Mouse (Mus musculus): ENCODE measurements at regions not wholly inside any gene's neighbourhood (a gene's known extent, or its start where the extent isn't known, plus 50 kb on each side); places are given as distances from the start of the nearest gene placed in this dataset.
A peak's percentile ranks its signal among the peaks of the same experiment; 100 is the strongest.
"Not testable (repeated sequence)": the region's sequence is repeated elsewhere in the genome, so short reads cannot be mapped to it uniquely, and the experiment has no call there.

- no peak overlapping the region for H3K27ac ChIP-seq (replicated peaks; ENCODE audit: low read depth, low read length)
- no peaks in the 10 kb centered on the region for H3K36me3 ChIP-seq (ENCODE audit: control insufficient read depth, insufficient read depth, low read length)
- 63% methylated on average over 3 of the region's 3 CpGs for WGBS
- H3K27me3 ChIP-seq (replicated peaks; ENCODE audit: control insufficient read depth, insufficient read depth, low read length) = no peaks in the 10 kb centered on the region
- ATAC-seq (ENCODE audit: low read depth) (no peak), DNase-seq (ENCODE audit: low spot score) (no peak)
- no peak overlapping the region for H3K9ac ChIP-seq (ENCODE audit: low read depth, low read length)
- H3K4me3 ChIP-seq (ENCODE audit: low read depth, low read length) = no peak overlapping the region
- H3K9me3 ChIP-seq (ENCODE audit: control insufficient read depth, low read length) = no peaks in the 10 kb centered on the region
- no peaks in the 10 kb centered on the region for H3K4me1 ChIP-seq (ENCODE audit: control insufficient read depth, insufficient read depth, low read length)
- no peak overlapping the region for H3K4me2 ChIP-seq (ENCODE audit: low read depth, low read length)
Measured at GRCm38 (mm10) chr4:23607348-23607747, 888.9 kb upstream of the Mms22l start.

GRCm38 (mm10) chr4:23621208-23621607 is 875.0 kb upstream of the Mms22l start:
- Histone ChIP-seq H3K9ac (ENCODE audit: low read depth, low read length) (no peak overlapping the region), H3K36me3 (ENCODE audit: control insufficient read depth, insufficient read depth, low read length) (no peaks in the 10 kb centered on the region), H3K9me3 (ENCODE audit: control insufficient read depth, low read length) (no peaks in the 10 kb centered on the region), H3K27ac (replicated peaks; ENCODE audit: low read depth, low read length) (no peak overlapping the region), H3K4me3 (ENCODE audit: low read depth, low read length) (no peak overlapping the region), H3K4me2 (ENCODE audit: low read depth, low read length) (no peak overlapping the region), H3K27me3 (replicated peaks; ENCODE audit: control insufficient read depth, insufficient read depth, low read length) (no peaks in the 10 kb centered on the region), H3K4me1 (ENCODE audit: control insufficient read depth, insufficient read depth, low read length) (no peaks in the 10 kb centered on the region)
- ATAC-seq (ENCODE audit: low read depth) (no peak), DNase-seq (ENCODE audit: low spot score) (no peak)

- Histone ChIP-seq H3K27ac (replicated peaks; ENCODE audit: low read depth, low read length) (no peak overlapping the region), H3K9me3 (ENCODE audit: control insufficient read depth, low read length) (no peaks in the 10 kb centered on the region), H3K27me3 (replicated peaks; ENCODE audit: control insufficient read depth, insufficient read depth, low read length) (no peaks in the 10 kb centered on the region), H3K4me3 (ENCODE audit: low read depth, low read length) (no peak overlapping the region), H3K9ac (ENCODE audit: low read depth, low read length) (no peak overlapping the region), H3K4me2 (ENCODE audit: low read depth, low read length) (no peak overlapping the region), H3K4me1 (ENCODE audit: control insufficient read depth, insufficient read depth, low read length) (no peaks in the 10 kb centered on the region), H3K36me3 (ENCODE audit: control insufficient read depth, insufficient read depth, low read length) (no peaks in the 10 kb centered on the region)
- no peak for DNase-seq (ENCODE audit: low spot score)
- no peak for ATAC-seq (ENCODE audit: low read depth)
Measured at GRCm38 (mm10) chr4:23622231-23622630, 874.0 kb upstream of the Mms22l start.

GRCm38 (mm10) chr4:23636231-23636928 is 859.9 kb upstream of the Mms22l start:
- H3K27ac ChIP-seq (replicated peaks; ENCODE audit: low read depth, low read length) = no peak overlapping the region
- ATAC-seq (ENCODE audit: low read depth) (no peak), DNase-seq (ENCODE audit: low spot score) (no peak)
- no peaks in the 10 kb centered on the region for H3K36me3 ChIP-seq (ENCODE audit: control insufficient read depth, insufficient read depth, low read length)
- H3K4me1 ChIP-seq (ENCODE audit: control insufficient read depth, insufficient read depth, low read length) = no peaks in the 10 kb centered on the region
- no peak overlapping the region for H3K4me3 ChIP-seq (ENCODE audit: low read depth, low read length)
- H3K4me2 ChIP-seq (ENCODE audit: low read depth, low read length) = no peak overlapping the region
- H3K9me3 ChIP-seq (ENCODE audit: control insufficient read depth, low read length) = no peaks in the 10 kb centered on the region
- H3K27me3 ChIP-seq (replicated peaks; ENCODE audit: control insufficient read depth, insufficient read depth, low read length) = no peaks in the 10 kb centered on the region
- H3K9ac ChIP-seq (ENCODE audit: low read depth, low read length) = no peak overlapping the region
- 80% methylated on average over 9 of the region's 9 CpGs for WGBS

- Histone ChIP-seq H3K9me3 (ENCODE audit: control insufficient read depth, low read length) (no peaks in the 10 kb centered on the region), H3K4me1 (ENCODE audit: control insufficient read depth, insufficient read depth, low read length) (no peaks in the 10 kb centered on the region), H3K27ac (replicated peaks; ENCODE audit: low read depth, low read length) (no peak overlapping the region), H3K27me3 (replicated peaks; ENCODE audit: control insufficient read depth, insufficient read depth, low read length) (no peaks in the 10 kb centered on the region), H3K36me3 (ENCODE audit: control insufficient read depth, insufficient read depth, low read length) (no peaks in the 10 kb centered on the region), H3K4me3 (ENCODE audit: low read depth, low read length) (no peak overlapping the region), H3K9ac (ENCODE audit: low read depth, low read length) (no peak overlapping the region), H3K4me2 (ENCODE audit: low read depth, low read length) (no peak overlapping the region)
- 71% methylated on average over 2 of the region's 2 CpGs for WGBS
- no peak for ATAC-seq (ENCODE audit: low read depth)
- DNase-seq (ENCODE audit: low spot score) = no peak
Measured at GRCm38 (mm10) chr4:23636929-23637235, 859.4 kb upstream of the Mms22l start.

GRCm38 (mm10) chr4:23656671-23657070 is 839.6 kb upstream of the Mms22l start:
- H3K36me3 ChIP-seq (ENCODE audit: control insufficient read depth, insufficient read depth, low read length) = not testable (repeated sequence)

GRCm38 (mm10) chr4:23668896-23669295 is 827.4 kb upstream of the Mms22l start:
- Histone ChIP-seq H3K4me3 (ENCODE audit: low read depth, low read length) (no peak overlapping the region), H3K4me2 (ENCODE audit: low read depth, low read length) (no peak overlapping the region), H3K9ac (ENCODE audit: low read depth, low read length) (no peak overlapping the region), H3K36me3 (ENCODE audit: control insufficient read depth, insufficient read depth, low read length) (no peaks in the 10 kb centered on the region), H3K4me1 (ENCODE audit: control insufficient read depth, insufficient read depth, low read length) (no peaks in the 10 kb centered on the region), H3K9me3 (ENCODE audit: control insufficient read depth, low read length) (no peaks in the 10 kb centered on the region), H3K27me3 (replicated peaks; ENCODE audit: control insufficient read depth, insufficient read depth, low read length) (no peaks in the 10 kb centered on the region), H3K27ac (replicated peaks; ENCODE audit: low read depth, low read length) (no peak overlapping the region)
- DNase-seq (ENCODE audit: low spot score) = peak; percentile 0
- no peak for ATAC-seq (ENCODE audit: low read depth)
- 82% methylated on average over 2 of the region's 2 CpGs for WGBS

More at GRCm38 (mm10) chr4:23656671-23657070, 839.6 kb upstream of the Mms22l start:
- H3K27ac ChIP-seq (replicated peaks; ENCODE audit: low read depth, low read length); H3K9me3 ChIP-seq (ENCODE audit: control insufficient read depth, low read length); DNase-seq (ENCODE audit: low spot score); H3K4me2 ChIP-seq (ENCODE audit: low read depth, low read length); H3K4me1 ChIP-seq (ENCODE audit: control insufficient read depth, insufficient read depth, low read length); ATAC-seq (ENCODE audit: low read depth); H3K27me3 ChIP-seq (replicated peaks; ENCODE audit: control insufficient read depth, insufficient read depth, low read length); H3K9ac ChIP-seq (ENCODE audit: low read depth, low read length); H3K4me3 ChIP-seq (ENCODE audit: low read depth, low read length): not testable (repeated sequence)
- WGBS = 82% methylated on average over 5 of the region's 5 CpGs

- no peaks in the 10 kb centered on the region for H3K4me1 ChIP-seq (ENCODE audit: control insufficient read depth, insufficient read depth, low read length)
- DNase-seq (ENCODE audit: low spot score) (no peak), ATAC-seq (ENCODE audit: low read depth) (no peak)
- no peak overlapping the region for H3K4me2 ChIP-seq (ENCODE audit: low read depth, low read length)
- H3K9ac ChIP-seq (ENCODE audit: low read depth, low read length) = no peak overlapping the region
- no peaks in the 10 kb centered on the region for H3K9me3 ChIP-seq (ENCODE audit: control insufficient read depth, low read length)
- H3K27me3 ChIP-seq (replicated peaks; ENCODE audit: control insufficient read depth, insufficient read depth, low read length) = no peaks in the 10 kb centered on the region
- no peak overlapping the region for H3K27ac ChIP-seq (replicated peaks; ENCODE audit: low read depth, low read length)
- no peaks in the 10 kb centered on the region for H3K36me3 ChIP-seq (ENCODE audit: control insufficient read depth, insufficient read depth, low read length)
- H3K4me3 ChIP-seq (ENCODE audit: low read depth, low read length) = no peak overlapping the region
Measured at GRCm38 (mm10) chr4:23703626-23704025, 792.6 kb upstream of the Mms22l start.

- 83% methylated on average over 2 of the region's 2 CpGs for WGBS
- Histone ChIP-seq H3K9ac (ENCODE audit: low read depth, low read length) (no peak overlapping the region), H3K4me2 (ENCODE audit: low read depth, low read length) (no peak overlapping the region), H3K9me3 (ENCODE audit: control insufficient read depth, low read length) (no peaks in the 10 kb centered on the region), H3K4me1 (ENCODE audit: control insufficient read depth, insufficient read depth, low read length) (no peaks in the 10 kb centered on the region), H3K27ac (replicated peaks; ENCODE audit: low read depth, low read length) (no peak overlapping the region), H3K27me3 (replicated peaks; ENCODE audit: control insufficient read depth, insufficient read depth, low read length) (no peaks in the 10 kb centered on the region), H3K4me3 (ENCODE audit: low read depth, low read length) (no peak overlapping the region), H3K36me3 (ENCODE audit: control insufficient read depth, insufficient read depth, low read length) (no peaks in the 10 kb centered on the region)
- DNase-seq (ENCODE audit: low spot score) = no peak
- no peak for ATAC-seq (ENCODE audit: low read depth)
Measured at GRCm38 (mm10) chr4:23710716-23711115, 785.5 kb upstream of the Mms22l start.

All from embryonic facial prominence, embryonic 14.5 days (tissue).